Mouse (Mus musculus): ENCODE measurements around the gene Stox1.
"Not testable (repeated sequence)": the region's sequence is repeated elsewhere in the genome, so short reads cannot be mapped to it uniquely, and the experiment has no call there.

The Stox1 gene

DNA sequence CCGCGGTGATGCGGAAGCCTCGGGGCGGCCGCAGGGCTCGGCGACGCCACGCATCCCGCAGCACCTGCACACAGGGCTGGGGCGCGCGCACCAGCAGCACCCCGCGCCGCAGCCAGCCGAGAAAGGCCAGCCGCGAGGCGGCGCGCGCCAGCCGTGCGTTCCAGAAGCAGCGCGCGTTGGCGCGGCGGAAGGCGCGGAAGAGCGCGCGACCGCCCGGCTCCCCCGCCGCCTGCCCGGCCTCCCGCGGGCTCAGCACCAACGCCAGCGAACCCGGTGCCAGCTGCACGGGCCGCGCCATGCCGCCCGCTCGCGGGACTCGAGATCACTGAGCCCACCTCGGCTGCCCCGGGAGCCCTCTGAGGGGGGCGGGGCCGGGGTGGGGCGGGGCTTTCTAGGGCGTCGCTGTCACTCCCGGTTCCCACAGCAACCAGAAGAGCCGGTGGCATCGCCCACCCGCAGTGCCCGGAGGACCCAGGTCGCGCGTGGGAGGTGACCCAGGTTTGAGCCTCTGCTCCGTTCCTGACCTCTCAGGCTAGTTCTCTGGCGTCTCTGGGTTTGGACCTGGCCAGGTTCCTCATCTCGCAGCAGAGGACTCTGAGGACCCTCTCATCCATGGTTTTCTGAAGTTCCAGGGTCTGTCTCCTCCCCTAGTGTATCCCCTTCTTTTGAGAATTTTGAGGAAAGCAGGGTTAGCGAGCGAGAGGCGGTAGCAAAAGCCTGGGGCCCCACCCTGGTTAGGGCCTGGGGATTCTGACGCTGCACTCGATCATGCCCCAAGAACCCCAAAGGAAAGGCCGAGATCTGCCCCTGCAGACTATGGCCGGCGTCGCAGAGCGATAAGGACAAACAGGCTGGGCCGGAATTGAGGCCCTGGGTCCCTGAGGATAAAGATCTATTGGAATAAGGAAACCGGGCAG lies at the start of gene Stox1:
TSS of gene Stox1 (minus strand) at position 358 of the 917 bp plus-strand sequence.
- DNase-seq (ENCODE audit: low spot score) = peak; percentile 78

DNA sequence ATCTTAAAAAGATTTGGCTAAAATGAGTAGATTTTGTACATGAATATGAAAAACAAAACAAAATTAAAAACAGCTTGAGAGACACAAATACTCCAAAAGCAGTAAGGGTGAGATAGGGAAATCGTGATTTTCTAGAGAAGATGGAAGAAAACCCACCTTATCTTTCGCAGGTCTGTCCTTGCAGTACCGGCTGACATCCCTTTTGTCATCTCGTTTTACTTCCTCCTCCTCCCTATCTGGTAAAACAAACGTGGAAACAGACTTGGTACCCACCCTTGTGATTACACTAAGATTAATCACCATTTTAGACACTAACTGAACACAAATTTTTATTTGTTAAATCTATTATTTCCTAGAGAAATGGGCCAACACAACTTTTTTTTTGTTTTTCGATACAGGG lies 24.9 kb upstream of the Stox1 start:
- no peak for DNase-seq (ENCODE audit: low spot score)

DNA sequence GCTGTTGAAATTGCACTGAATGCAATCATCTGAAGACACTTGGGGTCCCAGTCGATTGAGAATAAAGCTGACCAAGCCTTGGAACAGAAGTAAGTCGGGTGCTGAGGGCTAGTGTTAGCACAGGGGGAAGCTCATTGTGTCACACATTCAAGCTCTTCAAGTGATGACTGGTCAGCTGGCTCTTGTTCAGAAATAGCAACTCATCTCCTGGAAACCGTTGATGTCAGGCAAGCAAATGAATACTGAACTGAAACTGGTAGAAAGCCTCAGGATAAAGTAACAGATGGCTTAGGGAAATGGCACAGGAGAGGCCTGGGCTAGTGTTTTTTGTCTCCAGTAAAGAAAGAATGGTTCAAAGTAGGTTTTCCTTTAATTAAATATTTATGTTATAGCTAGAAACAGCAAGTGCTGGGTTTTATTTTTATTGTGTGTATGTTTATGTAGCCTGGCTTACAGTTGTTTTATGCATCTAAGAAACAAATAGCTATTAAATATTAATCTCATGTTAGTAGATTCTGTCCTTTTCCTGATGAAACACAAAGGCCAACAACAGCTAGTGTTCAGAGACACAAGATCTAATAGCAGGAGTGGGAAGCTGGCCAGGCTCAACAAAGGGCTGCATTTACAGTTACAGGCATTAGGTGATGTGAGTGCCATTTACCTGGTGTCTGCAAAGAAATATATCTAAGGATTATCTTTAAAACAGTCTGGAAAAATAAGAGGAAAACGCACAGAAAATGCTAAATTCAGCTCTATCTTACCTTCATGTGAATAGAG lies 14.2 kb upstream of the Stox1 start:
- no peak for DNase-seq (ENCODE audit: low spot score)

DNA sequence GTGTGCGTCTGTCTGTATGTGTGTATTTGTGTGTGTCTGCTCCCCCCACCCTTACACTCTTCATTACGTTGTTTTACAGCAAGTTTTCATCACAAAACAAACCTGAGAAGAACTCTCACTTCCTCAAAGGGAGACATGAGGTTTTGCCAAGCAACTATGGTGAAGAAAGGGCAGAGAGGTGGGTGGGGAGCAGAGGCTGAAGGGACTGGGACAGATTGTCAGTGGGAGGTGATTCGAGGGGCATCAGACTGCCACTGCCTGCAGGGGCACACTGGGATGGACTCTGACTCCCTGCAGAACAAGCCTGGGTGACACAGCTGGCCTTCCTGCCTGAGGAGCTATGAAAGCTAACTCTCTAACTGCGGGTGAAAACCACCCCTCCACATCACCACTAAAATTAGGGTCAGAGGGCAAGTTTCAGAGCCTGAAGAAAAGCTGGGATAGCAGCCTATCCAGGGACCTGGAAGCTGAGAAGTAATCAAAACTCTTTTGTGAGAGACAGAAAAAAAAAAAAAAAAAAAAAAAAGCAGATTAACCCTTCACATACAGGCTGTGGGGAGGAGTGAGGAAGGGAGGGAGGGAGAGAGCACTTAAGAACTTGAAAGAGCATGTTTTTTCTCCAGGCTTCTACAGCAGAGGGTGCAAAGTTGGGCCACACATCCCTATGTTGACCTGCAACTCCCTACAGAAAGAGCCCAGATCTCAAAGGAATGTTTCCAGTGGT lies 11.2 kb upstream of the Stox1 start:
- no peak for DNase-seq (ENCODE audit: low spot score)

DNA sequence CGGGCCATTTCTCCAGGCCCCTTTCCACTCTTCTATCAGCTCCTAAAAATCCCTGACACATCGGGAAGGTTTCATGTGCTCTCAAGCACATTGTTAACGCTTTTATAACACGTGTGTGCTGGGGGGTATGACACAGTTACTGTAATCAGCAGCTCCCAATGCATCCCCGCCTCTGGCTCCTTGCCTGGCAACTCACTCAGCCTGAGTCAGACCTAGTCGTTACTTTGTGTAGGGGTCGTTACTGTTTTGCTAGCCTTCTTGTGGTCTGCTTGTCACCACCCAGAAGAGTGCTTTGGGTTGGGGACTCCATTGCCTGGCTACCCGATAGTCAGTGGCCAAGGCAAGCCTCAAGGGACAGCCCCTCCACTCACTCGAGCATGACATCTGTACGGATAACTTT lies 4.9 kb upstream of the Stox1 start:
- no peak for DNase-seq (ENCODE audit: low spot score)

DNA sequence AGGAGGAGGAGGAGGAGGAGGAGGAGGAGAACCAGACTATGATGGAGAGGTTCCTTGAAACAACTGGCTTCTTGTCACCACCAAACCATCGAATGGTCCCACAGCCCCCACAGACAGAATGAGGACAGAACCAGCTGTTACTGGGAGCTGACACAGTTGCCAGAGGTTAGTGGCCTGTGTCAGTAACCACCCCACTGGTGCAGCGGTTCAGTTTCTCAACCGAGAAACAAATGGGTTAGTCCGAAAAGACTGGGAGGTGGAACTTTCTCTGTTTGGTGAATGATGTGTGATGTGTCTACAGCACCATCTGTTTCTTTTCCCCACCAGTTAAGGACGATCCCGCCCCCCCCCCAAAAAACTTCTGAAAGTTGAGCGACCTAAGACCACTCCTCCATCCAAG lies 992 bp downstream of the Stox1 start:
- DNase-seq (ENCODE audit: low spot score) = no peak

DNA sequence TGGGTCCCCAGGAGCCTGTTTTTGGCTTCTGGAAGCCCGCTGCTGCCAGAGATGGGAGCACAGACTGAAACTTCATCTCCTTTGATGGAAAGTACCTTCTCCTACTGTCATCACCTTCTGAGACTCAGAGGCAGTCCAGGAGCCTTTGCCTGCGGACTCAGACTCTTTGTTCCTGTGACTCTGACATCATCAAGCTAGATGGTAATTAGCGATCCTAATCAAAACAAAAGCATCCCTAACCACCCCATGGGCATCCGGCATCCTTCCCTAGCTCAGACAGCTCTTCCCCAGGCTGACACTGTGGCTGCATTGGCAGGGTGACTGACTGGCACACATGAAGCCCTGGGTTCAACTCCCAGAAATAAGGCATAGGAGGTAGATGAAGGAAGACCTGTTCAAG lies 3.2 kb downstream of the Stox1 start:
- no peak for DNase-seq (ENCODE audit: low spot score)

DNA sequence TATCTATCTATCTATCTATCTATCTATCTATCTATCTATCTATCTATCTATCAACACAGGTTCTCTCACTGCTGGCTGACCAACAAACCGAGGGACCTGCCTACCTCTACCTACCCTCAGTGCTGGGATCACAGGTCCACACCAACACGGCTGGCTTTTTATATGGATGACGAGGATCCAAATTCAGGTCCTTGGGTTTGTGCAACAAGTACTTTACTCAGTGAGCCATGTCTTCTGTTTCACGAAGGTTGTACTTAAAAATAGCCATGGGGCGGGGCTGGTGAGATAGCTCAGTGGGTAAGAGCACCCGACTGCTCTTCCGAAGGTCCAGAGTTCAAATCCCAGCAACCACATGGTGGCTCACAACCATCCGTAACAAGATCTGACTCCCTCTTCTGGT lies 5.4 kb downstream of the Stox1 start:
- not testable (repeated sequence) for DNase-seq (ENCODE audit: low spot score)

DNA sequence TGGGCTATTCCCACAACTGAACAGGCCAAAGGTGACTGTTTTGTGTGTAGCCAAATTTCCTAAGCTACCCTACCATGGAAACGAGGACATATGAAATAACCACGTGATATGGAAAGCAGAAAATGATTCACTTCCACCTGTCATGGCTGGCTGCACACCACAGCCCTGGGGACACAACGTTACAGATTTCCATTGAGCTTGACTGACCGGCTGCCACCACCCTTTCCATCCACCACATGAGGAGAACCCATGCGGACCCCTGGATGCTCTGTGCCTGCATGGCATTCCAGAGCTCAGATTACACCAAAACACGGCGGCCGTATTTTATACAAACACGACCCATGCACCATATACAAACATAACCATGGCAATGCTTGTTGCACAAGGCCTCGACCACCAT lies 12.5 kb downstream of the Stox1 start:
- no peak for DNase-seq (ENCODE audit: low spot score)

DNA sequence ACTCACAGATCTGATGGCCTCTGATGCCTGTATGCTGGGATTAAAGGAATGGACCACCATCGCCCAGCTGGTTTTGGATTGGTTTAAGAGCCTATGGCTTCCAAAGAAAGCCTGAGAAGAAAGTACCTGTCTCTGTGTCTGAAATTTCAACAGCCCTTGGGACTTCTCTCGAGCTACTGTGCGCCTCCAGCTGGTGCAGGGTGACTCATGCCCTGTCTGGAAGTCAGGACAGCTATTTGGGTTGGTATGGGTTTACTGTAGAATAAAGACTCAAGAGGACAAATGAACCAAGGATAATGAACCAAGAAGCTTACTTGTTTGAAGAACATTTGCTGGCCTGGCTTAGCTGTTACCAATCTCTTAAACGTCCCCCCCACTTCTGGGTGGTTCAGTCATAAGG lies 22.3 kb downstream of the Stox1 start:
- no peak for DNase-seq (ENCODE audit: low spot score)

DNA sequence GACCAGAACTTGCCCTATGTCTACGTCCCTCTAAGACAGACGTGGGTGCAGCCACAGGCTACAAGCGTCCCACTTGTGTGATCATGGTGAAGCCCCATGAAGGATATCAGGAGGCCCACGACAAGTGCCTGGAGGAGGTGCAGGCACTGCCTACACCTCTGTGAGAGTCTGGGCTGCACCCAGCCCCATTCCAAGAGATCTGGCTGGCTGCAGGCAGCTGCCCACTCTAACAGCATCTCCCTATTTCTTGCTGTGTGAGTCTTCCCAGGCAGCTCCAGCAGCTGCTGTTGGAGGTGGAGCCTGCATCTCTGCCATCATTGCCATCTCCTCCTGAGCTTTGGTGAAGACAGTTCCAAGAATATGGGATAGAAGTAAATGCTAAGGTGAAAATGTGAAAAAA lies 23.5 kb downstream of the Stox1 start:
- DNase-seq (ENCODE audit: low spot score) = no peak

DNA sequence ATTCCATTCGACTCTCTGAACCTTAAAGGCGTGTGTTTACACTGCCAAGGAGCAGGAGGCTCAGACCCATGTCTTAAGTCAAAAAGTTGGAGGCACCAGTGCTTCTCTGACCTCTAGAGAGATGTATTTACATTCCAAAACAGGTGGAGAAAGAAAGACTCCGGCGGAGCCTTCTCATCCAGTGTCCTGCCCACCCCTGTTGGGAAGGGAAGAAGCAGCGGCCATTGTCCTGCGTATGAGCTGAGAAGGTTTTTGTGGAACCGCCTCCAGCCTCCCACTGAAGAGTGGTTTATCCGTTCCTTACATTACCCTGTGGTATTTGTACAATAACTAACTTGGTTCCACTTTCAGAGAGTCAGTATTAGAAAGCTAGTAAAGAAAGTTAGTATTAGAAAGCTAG lies 33.2 kb downstream of the Stox1 start:
- DNase-seq (ENCODE audit: low spot score) = no peak

DNA sequence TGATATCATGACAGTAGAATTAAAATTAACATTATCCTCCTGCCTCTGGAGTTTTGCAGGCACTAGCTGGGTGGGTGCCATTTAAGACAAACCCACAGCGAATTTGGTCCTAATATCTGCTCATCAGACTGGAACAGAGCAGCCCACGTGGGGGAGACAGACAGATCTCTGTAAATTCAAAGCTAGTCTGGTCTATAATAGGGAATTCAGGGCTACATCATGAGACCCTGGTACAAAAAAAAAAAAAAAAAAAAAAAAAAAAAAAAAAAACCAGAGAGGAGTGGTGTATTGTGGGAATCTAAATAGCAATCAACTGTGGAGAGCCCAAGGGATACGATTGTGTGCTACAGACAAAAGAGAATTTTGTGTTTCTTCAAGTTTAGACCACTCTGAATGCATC lies 33.7 kb downstream of the Stox1 start:
- no peak for DNase-seq (ENCODE audit: low spot score)

DNA sequence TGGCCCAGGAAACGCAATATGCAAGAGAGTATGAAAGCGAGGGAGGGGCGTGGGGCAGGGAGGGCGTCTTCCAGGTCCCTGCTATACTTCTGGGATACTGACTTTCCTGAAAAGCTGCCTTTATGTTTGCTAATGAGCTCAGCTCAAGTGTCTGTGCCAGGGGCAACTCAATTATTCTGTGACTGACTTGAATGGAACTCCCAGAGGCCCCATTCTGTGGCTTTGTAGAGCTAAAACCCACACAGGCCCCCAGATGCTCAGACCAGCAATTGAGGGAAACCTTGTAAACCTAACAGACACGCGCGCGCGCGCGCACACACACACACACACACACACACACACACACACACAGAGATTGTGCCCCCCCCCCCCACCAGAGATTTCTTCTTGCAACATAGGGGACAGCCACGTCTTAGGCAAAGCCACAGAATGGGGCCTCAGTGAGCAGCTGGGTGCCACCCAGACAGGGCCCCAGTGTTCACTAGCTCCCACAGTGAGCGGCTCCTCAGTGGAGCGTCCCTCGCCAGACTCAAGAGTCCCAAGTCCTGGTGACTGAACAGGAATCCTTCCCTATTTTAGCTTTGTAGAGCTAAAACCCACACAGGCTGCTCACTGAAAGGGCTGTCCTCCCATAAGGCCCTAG lies 38.8 kb downstream of the Stox1 start:
- DNase-seq (ENCODE audit: low spot score) = peak; percentile 54

DNA sequence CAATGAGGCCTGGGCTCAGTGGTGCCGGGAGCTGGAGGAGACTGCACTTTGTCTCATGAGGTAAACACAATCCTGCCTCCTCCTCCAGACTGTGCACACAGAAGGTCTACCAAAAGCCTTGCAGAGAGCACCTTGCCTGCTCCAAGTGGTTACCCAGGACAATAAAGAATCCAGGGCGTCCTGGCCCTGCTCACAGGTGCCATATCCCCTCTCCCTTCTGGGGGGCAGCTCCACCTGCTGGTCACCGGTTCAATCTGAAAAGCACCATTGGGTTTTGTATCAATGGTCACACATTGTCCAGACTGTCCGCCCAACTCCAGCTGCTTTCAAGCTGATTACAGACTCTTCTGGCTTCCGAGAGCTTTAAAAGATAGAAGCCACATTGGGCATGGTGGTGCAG lies 42.9 kb downstream of the Stox1 start:
- DNase-seq (ENCODE audit: low spot score) = no peak

DNA sequence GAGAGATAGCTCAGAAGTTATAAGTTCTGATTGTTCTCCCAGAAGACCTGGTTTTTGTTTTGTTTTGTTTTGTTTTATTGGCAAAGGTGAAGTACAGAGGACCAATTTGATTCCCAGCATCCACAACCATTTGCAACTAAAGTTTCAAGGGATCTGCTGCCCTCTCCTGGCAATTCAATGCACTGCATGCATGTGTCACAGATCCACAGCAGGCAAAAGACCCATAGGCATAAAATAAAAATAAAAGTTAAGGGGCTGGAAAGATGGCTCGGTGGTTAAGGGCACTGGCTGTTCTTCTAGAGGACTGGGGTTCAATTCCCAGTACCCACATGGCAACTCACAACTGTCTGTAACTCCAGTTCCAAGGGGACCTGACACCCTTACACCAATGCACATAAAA lies 46.1 kb downstream of the Stox1 start:
- peak; percentile 32 for DNase-seq (ENCODE audit: low spot score)

DNA sequence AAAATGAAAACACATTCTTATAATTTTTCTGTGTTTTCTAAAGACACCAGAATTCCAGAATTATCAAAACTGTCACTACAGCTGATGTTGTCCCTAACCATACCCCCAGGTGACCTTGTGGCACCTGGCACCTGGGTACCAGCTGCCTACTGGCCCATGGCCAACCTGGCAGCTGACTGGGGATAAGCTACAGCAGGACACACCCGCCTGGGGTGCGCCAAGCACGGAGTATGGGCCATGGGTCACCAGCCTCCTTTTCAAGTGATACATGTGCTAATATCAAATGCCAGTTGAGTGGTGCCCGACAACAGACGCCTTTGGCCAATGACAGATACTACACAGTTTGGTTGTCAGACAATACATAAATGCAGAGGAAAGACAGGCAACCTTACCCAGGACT lies 48.6 kb downstream of the Stox1 start:
- DNase-seq (ENCODE audit: low spot score) = no peak

DNA sequence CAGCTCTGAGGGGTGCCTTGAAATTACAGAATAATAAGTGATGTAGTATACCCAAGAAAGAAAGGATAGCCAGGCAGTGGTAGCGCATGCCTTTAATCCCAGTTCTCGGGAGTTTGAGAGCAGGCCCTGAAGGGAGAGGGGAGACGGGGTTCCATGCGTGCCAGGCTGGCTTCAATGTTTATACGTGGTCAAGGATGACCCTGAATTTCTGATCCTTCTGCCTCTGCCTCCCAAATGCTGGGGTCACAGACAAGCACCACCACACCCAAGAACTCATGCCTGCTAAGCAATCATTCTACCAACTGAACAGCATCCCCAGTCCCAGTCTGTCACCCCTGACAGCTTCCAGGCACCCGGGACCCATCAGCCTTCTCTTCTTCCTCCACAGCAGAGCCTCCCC lies 49.7 kb downstream of the Stox1 start:
- no peak for DNase-seq (ENCODE audit: low spot score)

DNA sequence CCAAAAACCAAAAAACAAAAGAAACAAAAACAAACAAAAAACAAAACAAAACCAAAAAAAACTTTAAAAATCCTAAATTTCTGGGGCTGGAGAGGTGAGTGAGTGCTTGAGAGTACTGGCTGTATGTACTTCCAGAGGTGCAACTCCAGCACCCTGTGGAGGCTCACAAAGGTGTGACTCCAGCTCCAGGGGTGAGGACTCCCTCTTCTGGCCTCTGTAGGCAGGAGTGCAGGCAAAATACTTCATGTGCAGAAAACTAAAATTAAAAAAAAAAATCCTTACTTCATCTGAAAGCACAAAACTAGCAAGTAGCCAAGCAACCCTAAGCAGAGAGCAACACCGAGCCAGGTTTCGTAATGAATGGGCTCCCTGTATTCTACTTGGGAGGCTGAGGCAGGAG lies 53.6 kb downstream of the Stox1 start:
- no peak for DNase-seq (ENCODE audit: low spot score)

DNA sequence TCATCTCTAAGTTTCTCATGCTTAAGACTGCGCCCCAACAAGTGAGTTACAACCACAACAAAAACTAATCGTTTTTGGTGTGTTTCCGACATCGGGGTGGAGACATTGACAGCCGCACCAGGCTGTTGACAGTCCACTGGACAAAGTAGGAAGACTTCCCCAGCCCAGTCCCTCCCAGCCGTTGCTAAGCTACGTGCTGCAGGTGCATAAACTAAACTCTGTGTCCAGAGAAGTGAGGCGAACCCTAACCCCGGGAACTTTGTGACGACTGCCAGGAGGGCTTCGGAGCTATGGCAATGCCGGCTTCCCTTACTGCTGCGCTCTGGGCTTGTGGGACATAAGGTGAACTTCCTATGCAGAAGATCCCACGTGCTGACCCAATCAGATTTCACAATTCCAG lies 56.7 kb downstream of the Stox1 start:
- no peak for DNase-seq (ENCODE audit: low spot score)

DNA sequence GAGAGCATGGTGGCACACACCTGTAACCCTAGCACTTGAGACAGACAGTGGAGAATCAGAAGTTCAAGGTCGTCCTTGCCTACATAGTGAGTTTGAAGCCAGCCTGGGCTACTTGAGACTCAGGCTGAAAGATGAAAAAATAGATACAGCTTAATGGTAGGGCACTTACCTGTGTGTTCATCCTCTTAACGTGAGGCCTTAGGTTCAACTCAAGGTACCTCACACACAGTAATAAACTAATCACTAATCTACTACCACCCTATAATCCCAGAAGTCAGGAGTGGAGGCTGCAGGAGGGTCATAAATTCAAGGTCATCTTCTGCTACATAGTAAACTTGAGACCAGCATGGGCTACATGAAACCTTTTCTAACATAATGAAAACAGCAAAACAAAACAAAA lies 57.5 kb downstream of the Stox1 start:
- DNase-seq (ENCODE audit: low spot score) = no peak

DNA sequence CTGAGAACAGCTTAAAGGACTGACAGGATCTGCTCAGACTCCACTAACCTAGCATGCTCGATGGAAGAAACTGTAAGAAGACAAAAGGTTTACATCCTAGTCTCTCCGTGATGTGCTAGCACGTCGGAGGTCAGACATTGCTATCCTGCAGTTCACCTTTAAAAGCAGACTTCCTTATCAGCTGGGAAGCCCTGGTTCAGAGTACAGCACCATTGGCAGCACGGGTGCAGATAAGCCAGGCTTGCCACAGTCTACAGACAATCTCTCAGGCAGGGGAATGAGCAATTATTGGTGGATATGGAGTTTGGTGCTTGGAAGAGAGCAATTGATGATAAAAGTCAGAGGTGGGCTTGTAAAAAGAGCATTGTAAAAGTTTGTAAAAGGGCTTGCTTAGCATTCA lies 57.9 kb downstream of the Stox1 start:
- DNase-seq (ENCODE audit: low spot score) = no peak
